Mouse (Mus musculus) erythroblast, embryonic 14.5 days (primary cell): ENCODE results near the gene Syt3. TPM values are rescaled to one million over a fixed set of nuclear protein-coding genes. Genes with fewer than 3 reads are reported as not detected.

ENCODE experiments used
- H3K27me3 ChIP-seq: 2 replicates; pipeline ENCODE4 v1.6.1; 2012; ENCODE audit warnings: inconsistent platforms; ENCODE audit not compliant: control insufficient read depth
- H3K36me3 ChIP-seq: 2 replicates; pipeline ENCODE4 v1.6.1; 2012; ENCODE audit warnings: mild to moderate bottlenecking, inconsistent platforms; ENCODE audit not compliant: control insufficient read depth
- H3K4me1 ChIP-seq: 2 replicates; pipeline ENCODE4 v1.6.1; 2012; ENCODE audit warnings: inconsistent platforms; ENCODE audit not compliant: control insufficient read depth
- H3K4me3 ChIP-seq: replicated peaks from 2 replicates; pipeline ENCODE3; 2012; ENCODE audit warnings: moderate library complexity, mild to moderate bottlenecking, inconsistent platforms
- H3K9me3 ChIP-seq: 2 replicates; pipeline ENCODE4 v1.6.1; 2012; ENCODE audit warnings: low read length, inconsistent platforms, mixed read lengths; ENCODE audit not compliant: control insufficient read depth
- GATA1 ChIP-seq: IDR thresholded peaks from 2 replicates; pipeline ENCODE4 v1.6.1; 2012; ENCODE audit warnings: low read length, inconsistent platforms, mixed read lengths
- TAL1 ChIP-seq: IDR thresholded peaks from 3 replicates; pipeline ENCODE4 v1.6.1; 2012; ENCODE audit warnings: low read length, inconsistent platforms, mixed read lengths
- polyA plus RNA-seq: library from polyadenylated mRNA; stranded (reverse); fragments of >175 nt; gene quantifications from 2 replicates; pipeline ENCODE4 v1.2.3, GENCODE M21; 2012

Syt3 gene
- polyA plus RNA-seq, 1 experiment: not detected

DNA sequence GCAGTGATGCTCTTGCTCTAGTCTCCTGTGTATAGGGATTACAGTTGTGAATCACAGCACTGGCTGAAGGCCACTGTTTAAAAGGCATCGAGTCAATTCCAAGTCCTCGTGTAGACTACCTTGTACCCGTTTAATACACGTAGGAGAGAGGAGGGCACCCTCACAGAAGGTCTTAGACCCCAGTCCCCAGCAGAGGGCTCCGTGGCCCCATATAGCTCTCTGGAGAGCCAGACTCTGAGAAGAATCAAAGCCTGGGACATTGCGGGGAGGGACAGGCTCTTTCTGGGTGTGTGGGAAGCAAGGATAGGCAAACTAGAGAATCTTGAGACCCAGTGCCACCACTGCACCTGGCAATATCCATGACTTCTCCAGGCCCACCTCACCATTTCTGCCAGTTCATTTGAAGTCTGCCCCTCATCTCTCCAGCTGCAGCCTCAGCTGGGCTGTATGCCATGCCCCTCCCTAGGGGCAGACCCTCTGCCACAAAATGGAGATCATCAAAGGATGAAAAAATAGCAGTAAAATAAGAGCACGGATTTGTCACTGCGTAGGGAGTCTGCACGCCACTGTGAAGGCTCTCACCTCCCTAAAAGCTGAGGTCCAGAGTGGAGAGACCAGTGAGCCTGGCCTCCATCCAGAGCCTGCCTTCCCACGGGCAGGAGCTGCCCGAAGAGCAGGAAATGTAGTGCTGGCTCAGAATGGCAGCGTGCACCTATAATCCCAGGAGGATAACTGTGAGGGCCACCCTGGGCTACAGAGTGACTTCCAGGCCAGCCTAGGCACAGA is 62.4 kb downstream of the Syt3 start:
- TF ChIP-seq TAL1 (no peak), GATA1 (no peak)
- H3K36me3 ChIP-seq: no peaks in the 10 kb centered on the region
- H3K4me1 ChIP-seq: peaks cover 13% of the 10 kb centered on the region
- peaks cover 2% of the 10 kb centered on the region; the same call in 1 of the 2 replicates for H3K9me3 ChIP-seq
- no peak overlapping the region for H3K4me3 ChIP-seq
- peaks cover 91% of the 10 kb centered on the region for H3K27me3 ChIP-seq

Other genes starting within 250 kb of the Syt3 start
- not detected in 2 replicates for gene Klk1b16, start 247.3 kb upstream of the Syt3 start, polyA plus RNA-seq
- not detected in 2 replicates for gene Klk1b24, start 195.9 kb upstream of the Syt3 start, polyA plus RNA-seq
- not detected in 2 replicates for gene Klk1b3, start 185.9 kb upstream of the Syt3 start, polyA plus RNA-seq
- not detected in 2 replicates for gene Klk1b4, start 176.7 kb upstream of the Syt3 start, polyA plus RNA-seq
- gene Klk1b5, start 168.2 kb upstream of the Syt3 start, polyA plus RNA-seq: not detected in 2 replicates
- gene Klk1, start 158.7 kb upstream of the Syt3 start, polyA plus RNA-seq: not detected in 2 replicates
- not detected in 2 replicates for gene Gm36864, start 147.9 kb upstream of the Syt3 start, polyA plus RNA-seq
- gene 1700028J19Rik, start 137.4 kb upstream of the Syt3 start, polyA plus RNA-seq: 0.18 TPM in 1 of 2 replicates, not detected in the other
- gene 2410002F23Rik, start 137.4 kb upstream of the Syt3 start, polyA plus RNA-seq: 5.6 and 5.9 TPM in 2 replicates
- not detected in 2 replicates for gene Acp4, start 126.7 kb upstream of the Syt3 start, polyA plus RNA-seq
- not detected in 2 replicates for gene Gm15517, start 122.7 kb upstream of the Syt3 start, polyA plus RNA-seq
- 0.01 TPM in 1 of 2 replicates, not detected in the other for gene Clec11a, start 77.2 kb upstream of the Syt3 start, polyA plus RNA-seq
- 0.01 TPM in 2 replicates for gene Shank1, start 73.8 kb upstream of the Syt3 start, polyA plus RNA-seq
- gene 1700008O03Rik, start 1.7 kb downstream of the Syt3 start, polyA plus RNA-seq: 0.04 and 0.06 TPM in 2 replicates
- not detected in 2 replicates for gene Lrrc4b, start 44.9 kb downstream of the Syt3 start, polyA plus RNA-seq
- gene Aspdh, start 81.3 kb downstream of the Syt3 start, polyA plus RNA-seq: 0.17 and 0.50 TPM in 2 replicates
- gene Josd2, start 83.9 kb downstream of the Syt3 start, polyA plus RNA-seq: 1,062 and 1,188 TPM in 2 replicates
- 26.0 and 30.5 TPM in 2 replicates for gene Emc10, start 112.4 kb downstream of the Syt3 start, polyA plus RNA-seq
- gene Fam71e1, start 112.5 kb downstream of the Syt3 start, polyA plus RNA-seq: 0.16 TPM in 1 of 2 replicates, not detected in the other
- gene Mybpc2, start 140.6 kb downstream of the Syt3 start, polyA plus RNA-seq: not detected in 2 replicates
- 0.08 TPM in 2 replicates for gene Spib, start 148.0 kb downstream of the Syt3 start, polyA plus RNA-seq
- gene Pold1, start 164.7 kb downstream of the Syt3 start, polyA plus RNA-seq: 24.0 and 25.1 TPM in 2 replicates
- 49.7 and 62.9 TPM in 2 replicates for gene Nr1h2, start 169.8 kb downstream of the Syt3 start, polyA plus RNA-seq
- 0.20 and 0.21 TPM in 2 replicates for gene Napsa, start 188.3 kb downstream of the Syt3 start, polyA plus RNA-seq
- gene Kcnc3, start 206.6 kb downstream of the Syt3 start, polyA plus RNA-seq: 0.01 TPM in 2 replicates